Mouse (Mus musculus): ENCODE results near the gene Chkb. TPM values are rescaled to one million over a fixed set of nuclear protein-coding genes. Genes with fewer than 3 reads are reported as not detected.

The Chkb gene
- polyA plus RNA-seq, 2 experiments: 46.9 to 72.6 TPM

- Histone ChIP-seq H3K4me2 (replicated peaks; ENCODE audit: low read depth, low read length, severe bottlenecking) (no peak within 1 kb of the TSS), H3K4me1 (ENCODE audit: control insufficient read depth, insufficient read depth, low read length) (no peaks in the 10 kb centered on the region), H3K9me3 (ENCODE audit: control insufficient read depth, low read length) (no peaks in the 10 kb centered on the region), H3K4me3 (replicated peaks; ENCODE audit: low read length) (no peak within 1 kb of the TSS), H3K27me3 (ENCODE audit: control insufficient read depth, insufficient read depth, low read length) (peaks cover 12% of the 10 kb centered on the region), H3K36me3 (ENCODE audit: control insufficient read depth, insufficient read depth, low read length) (no peaks in the 10 kb centered on the region), H3K27ac (replicated peaks; ENCODE audit: low read depth, low read length) (no peak within 1 kb of the TSS), H3K9ac (ENCODE audit: low read depth, low read length, severe bottlenecking) (no peak within 1 kb of the TSS)
- 89% methylated on average over 7 of the region's 7 CpGs for WGBS
- DNase-seq (ENCODE audit: low spot score) (no peak), ATAC-seq (ENCODE audit: low FRiP score, low read depth) (no peak)
- TF ChIP-seq POLR2A (IDR thresholded peaks at IDR 0.05; ENCODE audit: borderline replicate concordance, extremely low read depth, insufficient read depth, insufficient read length): no peak
These were observed 45.1 kb downstream of the Chkb start, which contains the start of gene Klhdc7b for GRCm38 (mm10) chr15:89384617-89385016. TSS of gene Klhdc7b (plus strand) at chr15:89384917.

- H3K36me3 ChIP-seq (ENCODE audit: control insufficient read depth, insufficient read depth, low read length): no peaks in the 10 kb centered on the region
- WGBS: 10% methylated on average over 10 of the region's 10 CpGs
- ATAC-seq (ENCODE audit: low FRiP score, low read depth): no peak
- DNase-seq (ENCODE audit: low spot score): no peak
- H3K27ac ChIP-seq (replicated peaks; ENCODE audit: low read depth, low read length): no peak overlapping the region
- H3K4me2 ChIP-seq (replicated peaks; ENCODE audit: low read depth, low read length, severe bottlenecking): peak overlapping the region; percentile 67
- H3K27me3 ChIP-seq (ENCODE audit: control insufficient read depth, insufficient read depth, low read length): peaks cover 51% of the 10 kb centered on the region
- peak overlapping the region; percentile 48; the same call in 1 of the 2 replicates for H3K9ac ChIP-seq (ENCODE audit: low read depth, low read length, severe bottlenecking)
- no peaks in the 10 kb centered on the region for H3K9me3 ChIP-seq (ENCODE audit: control insufficient read depth, low read length)
- peak overlapping the region; percentile 35 for H3K4me3 ChIP-seq (replicated peaks; ENCODE audit: low read length)
- TF ChIP-seq POLR2A (IDR thresholded peaks at IDR 0.05; ENCODE audit: borderline replicate concordance, extremely low read depth, insufficient read depth, insufficient read length): no peak
- H3K4me1 ChIP-seq (ENCODE audit: control insufficient read depth, insufficient read depth, low read length): peaks cover 14% of the 10 kb centered on the region
These were observed 50.3 kb downstream of the Chkb start for GRCm38 (mm10) chr15:89379429-89379828.

- Histone ChIP-seq H3K4me1 (ENCODE audit: control insufficient read depth, insufficient read depth, low read length) (peaks cover 18% of the 10 kb centered on the region), H3K36me3 (ENCODE audit: control insufficient read depth, insufficient read depth, low read length) (no peaks in the 10 kb centered on the region), H3K4me3 (replicated peaks; ENCODE audit: low read length) (peak within 1 kb of the TSS; percentile 35), H3K27ac (replicated peaks; ENCODE audit: low read depth, low read length) (no peak within 1 kb of the TSS), H3K9ac (ENCODE audit: low read depth, low read length, severe bottlenecking) (peak within 1 kb of the TSS; percentile 48), H3K27me3 (ENCODE audit: control insufficient read depth, insufficient read depth, low read length) (peaks cover 51% of the 10 kb centered on the region), H3K9me3 (ENCODE audit: control insufficient read depth, low read length) (no peaks in the 10 kb centered on the region), H3K4me2 (replicated peaks; ENCODE audit: low read depth, low read length, severe bottlenecking) (peak within 1 kb of the TSS; percentile 67)
- ATAC-seq (ENCODE audit: low FRiP score, low read depth): no peak
- no peak for DNase-seq (ENCODE audit: low spot score)
- no peak for TF ChIP-seq POLR2A (IDR thresholded peaks at IDR 0.05; ENCODE audit: borderline replicate concordance, extremely low read depth, insufficient read depth, insufficient read length)
- 1% methylated on average over 29 of the region's 33 CpGs for whole genome bisulfite sequencing
These were observed 50.8 kb downstream of the Chkb start, which contains the start of gene Odf3b for GRCm38 (mm10) chr15:89378831-89379401. TSS of gene Odf3b (minus strand) at chr15:89379282.

- Histone ChIP-seq H3K9ac (ENCODE audit: low read depth, low read length, severe bottlenecking) (peak overlapping the region; percentile 48), H3K36me3 (ENCODE audit: control insufficient read depth, insufficient read depth, low read length) (no peaks in the 10 kb centered on the region), H3K4me1 (ENCODE audit: control insufficient read depth, insufficient read depth, low read length) (peaks cover 19% of the 10 kb centered on the region), H3K27me3 (ENCODE audit: control insufficient read depth, insufficient read depth, low read length) (peaks cover 51% of the 10 kb centered on the region), H3K4me2 (replicated peaks; ENCODE audit: low read depth, low read length, severe bottlenecking) (peak overlapping the region; percentile 67), H3K4me3 (replicated peaks; ENCODE audit: low read length) (peak overlapping the region; percentile 35), H3K9me3 (ENCODE audit: control insufficient read depth, low read length) (no peaks in the 10 kb centered on the region), H3K27ac (replicated peaks; ENCODE audit: low read depth, low read length) (no peak overlapping the region)
- DNase-seq (ENCODE audit: low spot score): no peak
- no peak for TF ChIP-seq POLR2A (IDR thresholded peaks at IDR 0.05; ENCODE audit: borderline replicate concordance, extremely low read depth, insufficient read depth, insufficient read length)
- WGBS: 14% methylated on average over 46 of the region's 46 CpGs
- ATAC-seq (ENCODE audit: low FRiP score, low read depth): no peak
These were observed 51.5 kb downstream of the Chkb start for GRCm38 (mm10) chr15:89377938-89378828.

- ATAC-seq (ENCODE audit: low FRiP score, low read depth) (no peak), DNase-seq (ENCODE audit: low spot score) (no peak)
- H3K9ac ChIP-seq (ENCODE audit: low read depth, low read length, severe bottlenecking): no peak overlapping the region
- TF ChIP-seq POLR2A (IDR thresholded peaks at IDR 0.05; ENCODE audit: borderline replicate concordance, extremely low read depth, insufficient read depth, insufficient read length): no peak
- H3K4me3 ChIP-seq (replicated peaks; ENCODE audit: low read length): no peak overlapping the region
- H3K4me2 ChIP-seq (replicated peaks; ENCODE audit: low read depth, low read length, severe bottlenecking): no peak overlapping the region; the same call in 1 of the 2 replicates
- H3K27ac ChIP-seq (replicated peaks; ENCODE audit: low read depth, low read length): no peak overlapping the region
- H3K27me3 ChIP-seq (ENCODE audit: control insufficient read depth, insufficient read depth, low read length): peaks cover 51% of the 10 kb centered on the region
- H3K36me3 ChIP-seq (ENCODE audit: control insufficient read depth, insufficient read depth, low read length): peaks cover 4% of the 10 kb centered on the region; the same call in 1 of the 2 replicates
- 4% methylated on average over 18 of the region's 18 CpGs for WGBS
- H3K4me1 ChIP-seq (ENCODE audit: control insufficient read depth, insufficient read depth, low read length): peaks cover 23% of the 10 kb centered on the region
- no peaks in the 10 kb centered on the region for H3K9me3 ChIP-seq (ENCODE audit: control insufficient read depth, low read length)
These were observed 52.3 kb downstream of the Chkb start for GRCm38 (mm10) chr15:89377362-89377761.

Measured in limb, embryonic 14.5 days (tissue).